Mouse (Mus musculus) E14TG2a.4 (cell line): ENCODE data around the gene Cep152.

Experiments used
- CTCF ChIP-seq: conservative IDR thresholded peaks from 2 replicates; pipeline ENCODE4 v1.5.1; 2014; ENCODE audit warnings: low read length
- NANOG ChIP-seq: IDR thresholded peaks from 2 replicates; pipeline ENCODE4 v1.6.1; 2014; ENCODE audit warnings: borderline replicate concordance, low read length, mixed read lengths
- POU5F1 ChIP-seq: IDR thresholded peaks from 2 replicates; pipeline ENCODE4 v1.6.1; 2014; ENCODE audit warnings: low read length, borderline replicate concordance

GRCm38 (mm10) chr2:125548806-125549578 lies 75.9 kb downstream of the Cep152 start:
- TF ChIP-seq CTCF (no peak), POU5F1 (no peak), NANOG (no peak)
